12 mouse cellular contexts compared by ENCODE assay signal in the genomic region with DNA sequence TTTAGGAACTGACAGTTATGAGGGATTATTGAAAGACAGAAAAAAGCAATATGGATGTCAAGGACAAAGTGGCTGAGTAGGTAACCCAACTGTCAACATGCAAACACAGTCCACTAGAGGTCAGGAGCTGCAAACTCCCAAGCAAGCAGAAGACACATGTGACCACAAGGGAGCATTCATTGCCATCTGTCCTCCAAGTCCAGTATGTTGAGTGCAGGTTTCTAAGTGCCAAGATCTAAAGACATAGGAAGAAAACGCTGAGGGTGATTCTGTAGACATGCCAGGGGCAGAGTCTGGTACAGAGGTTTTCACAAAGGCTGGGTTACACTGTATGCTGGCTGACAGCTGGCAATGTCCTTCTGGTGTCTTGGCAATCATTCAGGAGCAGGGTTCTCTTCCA. TPM values are rescaled to one million over a fixed set of nuclear protein-coding genes. Genes with fewer than 3 reads are reported as not detected.
DNase-seq lines count a peak whose midpoint lies in the region; ATAC-seq and TF ChIP-seq lines count a peak whose summit lies in the region.
"Had no signal": no experiment of that assay in that cellular context is flagged by ENCODE, and none has a peak within 500 bp of the region (broad histone marks: within the 10 kb centered on the region; RNA-seq: fewer than 3 reads in every experiment).

No protein-coding gene starts in this region.

- no peaks in the 10 kb centered on the region for H3K27me3 ChIP-seq in hindbrain, embryonic 11.5 days (ENCODE audit: control insufficient read depth, insufficient read depth, low read length)
- no peaks in the 10 kb centered on the region for H3K27me3 ChIP-seq in hindbrain, embryonic 10.5 days (ENCODE audit: insufficient read depth, poor library complexity, severe bottlenecking)
- H3K27me3 ChIP-seq in midbrain, postnatal 0 days (ENCODE audit: insufficient read depth, low read length): no peaks in the 10 kb centered on the region
- H3K27me3 ChIP-seq in midbrain, embryonic 13.5 days: no peaks in the 10 kb centered on the region
- H3K27me3 ChIP-seq in embryonic facial prominence, embryonic 14.5 days (replicated peaks; ENCODE audit: control insufficient read depth, insufficient read depth, low read length): no peaks in the 10 kb centered on the region
- H3K27me3 ChIP-seq: liver, embryonic 13.5 days had no signal

- H3K4me2 ChIP-seq in hindbrain, embryonic 11.5 days (replicated peaks; ENCODE audit: low read depth, low read length): no peak overlapping the region
- H3K4me2 ChIP-seq in midbrain, postnatal 0 days (ENCODE audit: low read depth, low read length, poor library complexity, severe bottlenecking): no peak overlapping the region
- H3K4me2 ChIP-seq in midbrain, embryonic 13.5 days (replicated peaks): no peak overlapping the region
- no peak overlapping the region for H3K4me2 ChIP-seq in embryonic facial prominence, embryonic 14.5 days (ENCODE audit: low read depth, low read length)
- H3K4me2 ChIP-seq: liver, embryonic 13.5 days had no signal

- H3K4me1 ChIP-seq in hindbrain, embryonic 11.5 days (replicated peaks; ENCODE audit: control insufficient read depth, insufficient read depth, low read length): no peaks in the 10 kb centered on the region
- no peaks in the 10 kb centered on the region for H3K4me1 ChIP-seq in hindbrain, embryonic 10.5 days (replicated peaks)
- no peaks in the 10 kb centered on the region for H3K4me1 ChIP-seq in midbrain, postnatal 0 days (ENCODE audit: insufficient read depth, low read length)
- H3K4me1 ChIP-seq in midbrain, embryonic 13.5 days (replicated peaks): no peaks in the 10 kb centered on the region
- H3K4me1 ChIP-seq in embryonic facial prominence, embryonic 14.5 days (ENCODE audit: control insufficient read depth, insufficient read depth, low read length): no peaks in the 10 kb centered on the region
- H3K4me1 ChIP-seq: liver, embryonic 13.5 days had no signal

- WGBS in hindbrain, embryonic 11.5 days: 40% methylated on average over 1 of the region's 1 CpGs
- 68% methylated on average over 1 of the region's 1 CpGs for WGBS in hindbrain, embryonic 10.5 days
- WGBS in midbrain, postnatal 0 days: 58% methylated on average over 1 of the region's 1 CpGs
- WGBS in midbrain, embryonic 13.5 days: 59% methylated on average over 1 of the region's 1 CpGs
- WGBS in embryonic facial prominence, embryonic 14.5 days: 56% methylated on average over 1 of the region's 1 CpGs

- no peaks in the 10 kb centered on the region for H3K9me3 ChIP-seq in hindbrain, embryonic 11.5 days (ENCODE audit: control insufficient read depth, low read length)
- H3K9me3 ChIP-seq in hindbrain, embryonic 10.5 days: no peaks in the 10 kb centered on the region
- no peaks in the 10 kb centered on the region for H3K9me3 ChIP-seq in midbrain, postnatal 0 days (ENCODE audit: low read length)
- no peaks in the 10 kb centered on the region for H3K9me3 ChIP-seq in midbrain, embryonic 13.5 days
- no peaks in the 10 kb centered on the region for H3K9me3 ChIP-seq in embryonic facial prominence, embryonic 14.5 days (ENCODE audit: control insufficient read depth, low read length)
- H3K9me3 ChIP-seq: liver, embryonic 13.5 days had no signal

- H3K4me3 ChIP-seq in hindbrain, embryonic 11.5 days (ENCODE audit: low read depth, low read length): no peak overlapping the region
- H3K4me3 ChIP-seq in hindbrain, embryonic 10.5 days: no peak overlapping the region
- no peak overlapping the region for H3K4me3 ChIP-seq in midbrain, postnatal 0 days (ENCODE audit: low read depth, low read length)
- H3K4me3 ChIP-seq in midbrain, embryonic 13.5 days (replicated peaks): no peak overlapping the region
- no peak overlapping the region for H3K4me3 ChIP-seq in embryonic facial prominence, embryonic 14.5 days (ENCODE audit: low read depth, low read length)
- H3K4me3 ChIP-seq: liver, embryonic 13.5 days had no signal

- no peak overlapping the region for H3K9ac ChIP-seq in hindbrain, embryonic 11.5 days (ENCODE audit: low read depth, low read length)
- H3K9ac ChIP-seq in midbrain, postnatal 0 days (replicated peaks; ENCODE audit: low read length, poor library complexity, severe bottlenecking): no peak overlapping the region
- H3K9ac ChIP-seq in midbrain, embryonic 13.5 days (replicated peaks): no peak overlapping the region
- no peak overlapping the region for H3K9ac ChIP-seq in embryonic facial prominence, embryonic 14.5 days (ENCODE audit: low read depth, low read length)
- H3K9ac ChIP-seq: liver, embryonic 13.5 days had no signal

- TF ChIP-seq CTCF in midbrain, postnatal 0 days (IDR thresholded peaks at IDR 0.05): peak; percentile 62

- DNase-seq in hindbrain, embryonic 11.5 days (ENCODE audit: low spot score): no peak
- DNase-seq in hindbrain, embryonic 10.5 days (ENCODE audit: low spot score): no peak
- DNase-seq in midbrain, postnatal 0 days (ENCODE audit: low spot score): peak; percentile 73
- peak; percentile 23 for DNase-seq in embryonic facial prominence, embryonic 14.5 days (ENCODE audit: low spot score)
- DNase-seq in retina, embryonic 14.5 days (ENCODE audit: low spot score): peak; percentile 15
- no peak for DNase-seq in urinary bladder, postnatal 25 days (ENCODE audit: low spot score)
- DNase-seq in thymus, postnatal 4 days: no peak
- DNase-seq: cerebellum, postnatal 36 days; liver, embryonic 13.5 days had no signal

- no peaks in the 10 kb centered on the region for H3K36me3 ChIP-seq in hindbrain, embryonic 11.5 days (ENCODE audit: control insufficient read depth, insufficient read depth, low read length)
- H3K36me3 ChIP-seq in hindbrain, embryonic 10.5 days: no peaks in the 10 kb centered on the region
- H3K36me3 ChIP-seq in midbrain, postnatal 0 days (ENCODE audit: insufficient read depth, low read length): no peaks in the 10 kb centered on the region
- H3K36me3 ChIP-seq in midbrain, embryonic 13.5 days: no peaks in the 10 kb centered on the region
- no peaks in the 10 kb centered on the region for H3K36me3 ChIP-seq in embryonic facial prominence, embryonic 14.5 days (ENCODE audit: control insufficient read depth, insufficient read depth, low read length)
- H3K36me3 ChIP-seq: liver, embryonic 13.5 days had no signal

- no peak overlapping the region for H3K27ac ChIP-seq in hindbrain, embryonic 11.5 days (ENCODE audit: low read depth, low read length)
- no peak overlapping the region for H3K27ac ChIP-seq in hindbrain, embryonic 10.5 days
- H3K27ac ChIP-seq in midbrain, postnatal 0 days (ENCODE audit: low read depth, low read length): no peak overlapping the region
- no peak overlapping the region for H3K27ac ChIP-seq in midbrain, embryonic 13.5 days
- no peak overlapping the region for H3K27ac ChIP-seq in embryonic facial prominence, embryonic 14.5 days (replicated peaks; ENCODE audit: low read depth, low read length)
- H3K27ac ChIP-seq: liver, embryonic 13.5 days had no signal

- peak; percentile 38; the same call in 1 of the 2 replicates for ATAC-seq in hindbrain, embryonic 11.5 days (ENCODE audit: low FRiP score)
- peak; percentile 23; the same call in 1 of the 2 replicates for ATAC-seq in midbrain, postnatal 0 days (ENCODE audit: low FRiP score)
- ATAC-seq in midbrain, embryonic 13.5 days: no peak
- peak; percentile 41; the same call in 1 of the 2 replicates for ATAC-seq in embryonic facial prominence, embryonic 14.5 days (ENCODE audit: low read depth)

RNA-seq across cellular contexts. Expression of gene Krtap26-1, which starts 9.8 kb away (rescaled TPM):
- not detected in 2 replicates for polyA plus RNA-seq in hindbrain, embryonic 11.5 days (2014; fragmentation: Nextera tagmentation; extraction: Ambion mirVana)
- not detected in 2 replicates for polyA plus RNA-seq in hindbrain, embryonic 10.5 days (2016; fragmentation: Nextera tagmentation; extraction: Ambion mirVana)
- not detected in 2 replicates for total RNA-seq in midbrain, postnatal 0 days (2014; rRNA removed)
- polyA plus RNA-seq in midbrain, postnatal 0 days (2015; fragmentation: Nextera tagmentation; extraction: Ambion mirVana): not detected in 2 replicates
- not detected in 2 replicates for polyA plus RNA-seq in midbrain, embryonic 13.5 days (2015; fragmentation: Nextera tagmentation; extraction: Ambion mirVana)
- 0.42 TPM in 1 of 2 replicates, not detected in the other for polyA plus RNA-seq in embryonic facial prominence, embryonic 14.5 days (2014; fragmentation: Nextera tagmentation; extraction: Ambion mirVana)
- polyA plus RNA-seq: gonadal fat pad, adult 2 months; large intestine, adult 2 months; liver, embryonic 13.5 days had no signal

RNA-seq across cellular contexts. Expression of gene Krtap27-1, which starts 14.0 kb away (rescaled TPM):
- polyA plus RNA-seq in hindbrain, embryonic 11.5 days (2014; fragmentation: Nextera tagmentation; extraction: Ambion mirVana): not detected in 2 replicates
- polyA plus RNA-seq in hindbrain, embryonic 10.5 days (2016; fragmentation: Nextera tagmentation; extraction: Ambion mirVana): not detected in 2 replicates
- not detected in 2 replicates for total RNA-seq in midbrain, postnatal 0 days (2014; rRNA removed)
- polyA plus RNA-seq in midbrain, postnatal 0 days (2015; fragmentation: Nextera tagmentation; extraction: Ambion mirVana): not detected in 2 replicates
- polyA plus RNA-seq in midbrain, embryonic 13.5 days (2015; fragmentation: Nextera tagmentation; extraction: Ambion mirVana): not detected in 2 replicates
- not detected in 2 replicates for polyA plus RNA-seq in embryonic facial prominence, embryonic 14.5 days (2014; fragmentation: Nextera tagmentation; extraction: Ambion mirVana)
- polyA plus RNA-seq: gonadal fat pad, adult 2 months; large intestine, adult 2 months; liver, embryonic 13.5 days had no signal

RNA-seq across cellular contexts. Expression of gene 2310079G19Rik, which starts 30.0 kb away (rescaled TPM):
- polyA plus RNA-seq in hindbrain, embryonic 11.5 days (2014; fragmentation: Nextera tagmentation; extraction: Ambion mirVana): not detected in 2 replicates
- polyA plus RNA-seq in hindbrain, embryonic 10.5 days (2016; fragmentation: Nextera tagmentation; extraction: Ambion mirVana): not detected in 2 replicates
- not detected in 2 replicates for total RNA-seq in midbrain, postnatal 0 days (2014; rRNA removed)
- polyA plus RNA-seq in midbrain, postnatal 0 days (2015; fragmentation: Nextera tagmentation; extraction: Ambion mirVana): not detected in 2 replicates
- not detected in 2 replicates for polyA plus RNA-seq in midbrain, embryonic 13.5 days (2015; fragmentation: Nextera tagmentation; extraction: Ambion mirVana)
- not detected in 2 replicates for polyA plus RNA-seq in embryonic facial prominence, embryonic 14.5 days (2014; fragmentation: Nextera tagmentation; extraction: Ambion mirVana)
- polyA plus RNA-seq: gonadal fat pad, adult 2 months; large intestine, adult 2 months; liver, embryonic 13.5 days had no signal

RNA-seq across cellular contexts. Expression of gene Krtap24-1, which starts 45.3 kb away (rescaled TPM):
- not detected in 2 replicates for polyA plus RNA-seq in hindbrain, embryonic 11.5 days (2014; fragmentation: Nextera tagmentation; extraction: Ambion mirVana)
- polyA plus RNA-seq in hindbrain, embryonic 10.5 days (2016; fragmentation: Nextera tagmentation; extraction: Ambion mirVana): not detected in 2 replicates
- total RNA-seq in midbrain, postnatal 0 days (2014; rRNA removed): not detected in 2 replicates
- polyA plus RNA-seq in midbrain, postnatal 0 days (2015; fragmentation: Nextera tagmentation; extraction: Ambion mirVana): not detected in 2 replicates
- polyA plus RNA-seq in midbrain, embryonic 13.5 days (2015; fragmentation: Nextera tagmentation; extraction: Ambion mirVana): not detected in 2 replicates
- 0.11 TPM in 1 of 2 replicates, not detected in the other for polyA plus RNA-seq in embryonic facial prominence, embryonic 14.5 days (2014; fragmentation: Nextera tagmentation; extraction: Ambion mirVana)
- polyA plus RNA-seq: gonadal fat pad, adult 2 months; large intestine, adult 2 months; liver, embryonic 13.5 days had no signal

RNA-seq across cellular contexts. Expression of gene 2310061N02Rik, which starts 50.3 kb away (rescaled TPM):
- not detected in 2 replicates for polyA plus RNA-seq in hindbrain, embryonic 11.5 days (2014; fragmentation: Nextera tagmentation; extraction: Ambion mirVana)
- polyA plus RNA-seq in hindbrain, embryonic 10.5 days (2016; fragmentation: Nextera tagmentation; extraction: Ambion mirVana): not detected in 2 replicates
- not detected in 2 replicates for total RNA-seq in midbrain, postnatal 0 days (2014; rRNA removed)
- polyA plus RNA-seq in midbrain, postnatal 0 days (2015; fragmentation: Nextera tagmentation; extraction: Ambion mirVana): not detected in 2 replicates
- polyA plus RNA-seq in midbrain, embryonic 13.5 days (2015; fragmentation: Nextera tagmentation; extraction: Ambion mirVana): not detected in 2 replicates
- polyA plus RNA-seq in embryonic facial prominence, embryonic 14.5 days (2014; fragmentation: Nextera tagmentation; extraction: Ambion mirVana): not detected in 2 replicates
- polyA plus RNA-seq: gonadal fat pad, adult 2 months; large intestine, adult 2 months; liver, embryonic 13.5 days had no signal

Comparison
In these comparisons a context has a peak if more than half of its experiments do, and no peak if none do; other contexts are left out.
1. DNase-seq: peak in midbrain, postnatal 0 days (single experiment), embryonic facial prominence, embryonic 14.5 days (single experiment) and retina, embryonic 14.5 days (single experiment); none in hindbrain, embryonic 11.5 days (single experiment), hindbrain, embryonic 10.5 days (single experiment), urinary bladder, postnatal 25 days (single experiment) and thymus, postnatal 4 days (single experiment).